Mouse (Mus musculus) MEL (cell line): ENCODE results near the gene Slc20a1. TPM values are rescaled to one million over a fixed set of nuclear protein-coding genes. Genes with fewer than 3 reads are reported as not detected.

Experiments used
- DNase-seq: peaks from one replicate; pipeline ENCODE4 v3.0.0; 2011; ENCODE audit warnings: low read depth, low spot score
- H3K27ac ChIP-seq: 2 replicates; pipeline ENCODE4 v1.5.1; 2012; ENCODE audit warnings: low read depth, mild to moderate bottlenecking, control low read depth, low read length, moderate library complexity; ENCODE audit not compliant: control insufficient read depth
- H3K27me3 ChIP-seq, 2 experiments: fragments of 150-350 bp in 1 of 2; sonication (generic) in 1 of 2; 2 replicates each; pipeline ENCODE4 v1.6.1; 2012; ENCODE audit warnings: low read length in 2 of 2, mild to moderate bottlenecking in 2 of 2, improper control_type of control experiment in 1 of 2, moderate library complexity in 1 of 2; ENCODE audit not compliant: insufficient read depth in 2 of 2, control insufficient read depth in 1 of 2
- H3K36me3 ChIP-seq, 2 experiments: 2 replicates each; pipeline ENCODE4 v1.6.1; 2012 to 2014; ENCODE audit warnings: low read length in 2 of 2, improper control_type of control experiment in 1 of 2, inconsistent platforms in 1 of 2, mild to moderate bottlenecking in 1 of 2; ENCODE audit not compliant: insufficient read depth in 2 of 2, control insufficient read depth in 1 of 2
- H3K4me1 ChIP-seq, 2 experiments: fragments of 150-350 bp in 1 of 2; sonication (generic) in 1 of 2; 2 replicates each; pipeline ENCODE4 v1.6.1; 2012; ENCODE audit warnings: low read length in 2 of 2, improper control_type of control experiment in 1 of 2, mild to moderate bottlenecking in 1 of 2; ENCODE audit not compliant: insufficient read depth in 2 of 2, control insufficient read depth in 1 of 2
- H3K4me3 ChIP-seq, 2 experiments: fragments of 150-350 bp in 1 of 2; sonication (generic) in 1 of 2; 2 replicates each; pipeline ENCODE4 v1.5.1; 2012; ENCODE audit warnings: low read depth in 2 of 2, low read length in 2 of 2, mild to moderate bottlenecking in 2 of 2, moderate library complexity in 2 of 2, control low read depth in 1 of 2, improper control_type of control experiment in 1 of 2; ENCODE audit not compliant: control insufficient read depth in 1 of 2, insufficient read depth in 1 of 2
- H3K79me2 ChIP-seq: 2 replicates; pipeline ENCODE4 v1.6.1; 2012; ENCODE audit warnings: mild to moderate bottlenecking, low read length, moderate library complexity; ENCODE audit not compliant: control insufficient read depth, poor library complexity, insufficient read depth
- H3K9ac ChIP-seq: 2 replicates; pipeline ENCODE4 v1.6.1; 2012; ENCODE audit warnings: low read depth, mild to moderate bottlenecking, control low read depth, low read length, moderate library complexity; ENCODE audit not compliant: control insufficient read depth, poor library complexity, severe bottlenecking
- H3K9me3 ChIP-seq: fragments of 150-350 bp; sonication (generic); replicated peaks from 2 replicates; pipeline ENCODE4 v1.6.1; 2012; ENCODE audit warnings: mild to moderate bottlenecking, low read length, improper control_type of control experiment, moderate library complexity; ENCODE audit not compliant: insufficient read depth
- CHD1 ChIP-seq: IDR thresholded peaks from 2 replicates; pipeline ENCODE4 v1.6.1; 2012; ENCODE audit warnings: low read depth, mild to moderate bottlenecking, inconsistent platforms, low read length, improper control_type of control experiment
- CTCF ChIP-seq, 3 experiments: IDR thresholded peaks in 2 of 3; conservative IDR thresholded peaks in 1 of 3; 2 replicates each; pipeline ENCODE4 v1.5.1; 2011 to 2012; ENCODE audit warnings: low read length in 3 of 3, low read depth in 2 of 3, mild to moderate bottlenecking in 2 of 3, improper control_type of control experiment in 1 of 3, inconsistent platforms in 1 of 3, mixed read lengths in 1 of 3, moderate library complexity in 1 of 3; ENCODE audit not compliant: control insufficient read depth in 1 of 3, insufficient read depth in 1 of 3, poor library complexity in 1 of 3, severe bottlenecking in 1 of 3
- E2F4 ChIP-seq: IDR thresholded peaks from 2 replicates; pipeline ENCODE4 v1.6.1; 2011; ENCODE audit warnings: low read depth, low read length, improper control_type of control experiment, borderline replicate concordance
- ETS1 ChIP-seq: IDR thresholded peaks from 2 replicates; pipeline ENCODE4 v1.6.1; 2012; ENCODE audit warnings: low read depth, mild to moderate bottlenecking, inconsistent platforms, low read length, improper control_type of control experiment, moderate library complexity
- GABPA ChIP-seq: IDR thresholded peaks from 2 replicates; pipeline ENCODE4 v1.6.1; 2012; ENCODE audit warnings: low read depth, mild to moderate bottlenecking, inconsistent platforms, low read length, improper control_type of control experiment, moderate library complexity
- MAFK ChIP-seq: IDR thresholded peaks from 2 replicates; pipeline ENCODE4 v1.6.1; 2011; ENCODE audit warnings: low read depth, mild to moderate bottlenecking, low read length, improper control_type of control experiment, borderline replicate concordance
- MAZ ChIP-seq: IDR thresholded peaks from 2 replicates; pipeline ENCODE4 v1.6.1; 2012; ENCODE audit warnings: low read depth, mild to moderate bottlenecking, inconsistent platforms, low read length, improper control_type of control experiment
- MXI1 ChIP-seq: IDR thresholded peaks from 2 replicates; pipeline ENCODE4 v1.6.1; 2011; ENCODE audit warnings: mild to moderate bottlenecking, low read depth, low read length, improper control_type of control experiment
- MYB ChIP-seq: IDR thresholded peaks from 2 replicates; pipeline ENCODE4 v1.6.1; 2011; ENCODE audit warnings: mild to moderate bottlenecking, low read depth, low read length, improper control_type of control experiment
- MYC ChIP-seq: IDR thresholded peaks from 2 replicates; pipeline ENCODE4 v1.6.1; 2011; ENCODE audit warnings: low read depth, mild to moderate bottlenecking, low read length, improper control_type of control experiment, moderate library complexity
- NRF1 ChIP-seq: IDR thresholded peaks from 2 replicates; pipeline ENCODE4 v1.6.1; 2014; ENCODE audit warnings: low read depth, mild to moderate bottlenecking, inconsistent platforms, low read length, improper control_type of control experiment, moderate library complexity; ENCODE audit not compliant: poor library complexity, insufficient read depth, severe bottlenecking
- POLR2A ChIP-seq, 2 experiments: IDR thresholded peaks; 2 replicates each; pipeline ENCODE4 v1.6.1; 2011 to 2012; ENCODE audit warnings: low read length in 2 of 2, mild to moderate bottlenecking in 2 of 2, control low read depth in 1 of 2, improper control_type of control experiment in 1 of 2, low read depth in 1 of 2, moderate library complexity in 1 of 2; ENCODE audit not compliant: control insufficient read depth in 1 of 2, insufficient read depth in 1 of 2, poor library complexity in 1 of 2
- POLR2AphosphoS2 ChIP-seq: IDR thresholded peaks from 2 replicates; pipeline ENCODE4 v1.6.1; 2011; ENCODE audit warnings: low read length, improper control_type of control experiment
- POLR2AphosphoS5 ChIP-seq: IDR thresholded peaks from 2 replicates; pipeline ENCODE4 v1.6.1; 2012; ENCODE audit warnings: low read depth, borderline replicate concordance, mild to moderate bottlenecking, inconsistent platforms, low read length, moderate library complexity, mixed read lengths
- SIN3A ChIP-seq: IDR thresholded peaks from 2 replicates; pipeline ENCODE4 v1.6.1; 2012; ENCODE audit warnings: low read length, improper control_type of control experiment, inconsistent platforms
- TAL1 ChIP-seq: IDR thresholded peaks from 2 replicates; pipeline ENCODE4 v1.6.1; 2012; ENCODE audit warnings: mild to moderate bottlenecking, inconsistent platforms, low read length, moderate library complexity, mixed read lengths
- TCF12 ChIP-seq: IDR thresholded peaks from 2 replicates; pipeline ENCODE4 v1.6.1; 2014; ENCODE audit warnings: low read depth, mild to moderate bottlenecking, inconsistent platforms, low read length, improper control_type of control experiment, moderate library complexity
- USF2 ChIP-seq, 2 experiments: IDR thresholded peaks; 2 replicates each; pipeline ENCODE4 v1.6.1; 2011 to 2012; ENCODE audit warnings: improper control_type of control experiment in 2 of 2, low read length in 2 of 2, borderline replicate concordance in 1 of 2, inconsistent platforms in 1 of 2, low read depth in 1 of 2, mild to moderate bottlenecking in 1 of 2; ENCODE audit not compliant: insufficient read depth in 1 of 2
- ZKSCAN1 ChIP-seq: IDR thresholded peaks from 2 replicates; pipeline ENCODE4 v1.6.1; 2012; ENCODE audit warnings: low read depth, mild to moderate bottlenecking, inconsistent platforms, low read length, improper control_type of control experiment, moderate library complexity
- ZMIZ1 ChIP-seq: IDR thresholded peaks from 2 replicates; pipeline ENCODE4 v1.6.1; 2012; ENCODE audit warnings: low read depth, mild to moderate bottlenecking, inconsistent platforms, low read length, improper control_type of control experiment, moderate library complexity
- ZNF384 ChIP-seq: IDR thresholded peaks from 2 replicates; pipeline ENCODE4 v1.6.1; 2012; ENCODE audit warnings: low read depth, mild to moderate bottlenecking, inconsistent platforms, low read length, improper control_type of control experiment
- polyA plus RNA-seq, 2 experiments: library from polyadenylated mRNA; stranded (reverse) in 1 of 2; unstranded in 1 of 2; fragments of >175 nt in 1 of 2; fragments of >200 nt in 1 of 2; gene quantifications; 2 replicates each; pipeline versions ENCODE4 v1.2.1 to v1.2.4; 2012; ENCODE audit warnings: low replicate concordance in 2 of 2, low read depth in 1 of 2; ENCODE audit not compliant: insufficient read length in 2 of 2, insufficient read depth in 1 of 2, missing spikeins in 1 of 2
- total RNA-seq: library from RNA; depleted of rRNA; stranded (reverse); fragments of 300-350 nt; gene quantifications from 2 replicates; pipeline ENCODE4 v1.2.3, GENCODE M21; 2012

Slc20a1 gene
- total and polyA plus RNA-seq, 3 experiments: 69.4 to 80.7 TPM; not detected in 1

DNA sequence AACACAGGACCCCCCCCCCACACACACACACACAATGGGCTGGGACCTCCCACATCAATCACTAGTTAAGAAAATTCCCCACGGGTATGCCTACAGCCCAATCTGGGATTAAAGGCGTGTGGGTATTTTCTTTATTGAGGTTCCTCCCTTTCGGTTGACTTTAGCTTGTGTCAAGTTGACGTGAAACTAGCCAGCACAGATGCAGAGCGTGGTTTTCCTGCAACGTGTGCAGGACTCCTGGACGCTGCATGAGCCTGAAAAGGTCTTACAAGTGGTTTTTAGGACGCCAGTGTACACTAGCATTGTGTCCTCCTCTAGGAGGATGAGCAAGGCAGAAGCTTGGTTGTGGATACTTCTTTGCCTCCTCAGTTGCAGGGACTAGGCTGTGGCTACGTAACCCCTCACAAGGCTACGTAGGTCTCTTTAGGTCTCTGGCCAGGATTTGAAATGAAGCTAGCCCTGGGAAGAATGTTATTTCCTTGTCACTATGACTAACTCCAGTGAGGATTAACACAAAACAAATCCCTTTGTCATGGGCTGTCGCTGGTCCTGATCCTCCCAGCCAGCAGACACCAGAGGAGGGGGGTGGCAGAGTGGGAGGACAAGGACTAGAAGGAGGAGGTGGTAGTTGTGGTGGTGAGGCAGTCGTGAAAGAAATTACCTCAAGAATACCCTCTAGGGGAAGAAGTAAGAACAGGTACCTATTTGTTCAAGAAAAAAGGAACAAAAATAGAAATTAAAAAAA is 21.7 kb upstream of the Slc20a1 start:
- Histone ChIP-seq H3K79me2 (no peaks in the 10 kb centered on the region), H3K9ac (no peak overlapping the region), H3K27ac (no peak overlapping the region), H3K4me3 (no peak overlapping the region), H3K4me1 (peaks cover 0 to 6% of the 10 kb centered on the region in 2 experiments; a peak in 1 of 4 replicates), H3K27me3 (no peaks in the 10 kb centered on the region), H3K9me3 (no peaks in the 10 kb centered on the region), H3K36me3 (no peaks in the 10 kb centered on the region; a peak in 1 of 4 replicates)
- TF ChIP-seq POLR2AphosphoS2 (no peak), SIN3A (no peak), TAL1 (no peak), ZKSCAN1 (no peak), ZNF384 (peak; percentile 49; the same call in 1 of the 2 replicates), MYB (no peak), POLR2A (IDR thresholded peaks at IDR 0.05; ENCODE audit: control insufficient read depth in 1 of 2, insufficient read depth in 1 of 2, low read depth in 1 of 2, low read length in 2 of 2, poor library complexity in 1 of 2) (no peak), MAZ (no peak), ZMIZ1 (no peak)
- no peak for DNase-seq

DNA sequence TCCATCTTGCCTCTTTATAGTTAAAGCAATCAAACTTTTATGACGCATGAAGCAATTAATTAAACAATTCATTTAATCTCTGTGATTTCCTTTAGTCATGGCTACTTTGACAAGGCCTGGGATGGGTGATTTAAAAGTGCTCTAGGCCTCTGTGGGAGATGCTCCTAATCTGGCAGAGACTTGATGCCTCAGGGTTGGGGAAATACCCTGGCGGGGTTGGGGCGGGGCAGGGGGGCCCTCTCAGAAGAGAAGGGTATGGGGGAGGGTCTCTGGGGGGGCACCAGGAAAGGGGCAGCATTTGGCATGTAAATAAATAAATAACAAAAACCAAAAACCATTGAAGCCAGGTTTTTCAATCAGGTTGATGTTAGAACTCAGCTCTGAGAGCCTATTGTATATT is 20.9 kb upstream of the Slc20a1 start:
- Histone ChIP-seq H3K79me2 (no peaks in the 10 kb centered on the region), H3K36me3 (peaks cover 0 to 3% of the 10 kb centered on the region in 2 experiments; a peak in 1 of 4 replicates), H3K27ac (no peak overlapping the region), H3K4me1 (peaks cover 2 to 12% of the 10 kb centered on the region in 2 experiments; a peak in 2 of 4 replicates), H3K4me3 (no peak overlapping the region), H3K9ac (no peak overlapping the region), H3K27me3 (no peaks in the 10 kb centered on the region), H3K9me3 (no peaks in the 10 kb centered on the region)
- TF ChIP-seq USF2 (IDR thresholded peaks at IDR 0.05; ENCODE audit: borderline replicate concordance in 1 of 2, insufficient read depth in 1 of 2, low read depth in 1 of 2, low read length in 2 of 2): no peak
- TF ChIP-seq ETS1: no peak
- no peak for TF ChIP-seq ZKSCAN1
- TF ChIP-seq MAFK: no peak
- DNase-seq: no peak

DNA sequence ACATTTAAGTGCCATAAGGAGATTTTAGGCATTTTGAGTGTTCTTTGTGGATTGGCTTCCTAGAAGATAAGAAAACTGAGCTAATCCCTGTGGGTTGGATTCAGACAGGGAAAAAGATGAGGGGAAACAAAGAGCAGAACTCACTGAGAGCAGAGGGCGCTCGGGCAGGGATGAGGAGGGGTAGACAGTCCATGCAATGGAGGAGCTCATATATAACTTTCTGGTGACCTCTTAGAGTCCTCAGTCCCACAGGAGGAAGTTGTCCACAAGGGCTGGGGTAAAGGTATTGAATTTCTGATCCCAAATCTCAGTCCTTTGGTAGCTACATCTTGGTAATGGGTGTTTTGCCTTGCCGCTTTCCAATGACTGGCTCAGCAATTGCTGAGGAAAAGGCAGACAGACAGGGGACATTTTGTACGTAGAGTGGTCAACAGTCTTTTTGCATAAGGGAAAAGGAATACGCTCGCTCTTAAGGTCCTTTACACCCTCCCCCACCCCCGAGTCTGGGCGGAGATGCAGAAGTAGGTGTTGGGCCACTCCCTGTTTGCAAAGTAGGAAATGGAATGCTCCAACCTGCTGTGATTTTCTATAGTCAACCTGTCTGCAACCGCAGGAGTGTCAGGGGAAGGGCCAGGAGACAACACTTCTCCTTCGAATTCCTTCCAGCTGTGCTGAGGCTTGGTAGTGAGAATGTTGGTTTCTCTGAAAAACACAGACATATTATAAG is 20.2 kb upstream of the Slc20a1 start:
- Histone ChIP-seq H3K27ac (no peak overlapping the region), H3K4me1 (peaks cover 2 to 15% of the 10 kb centered on the region in 2 experiments; a peak in 3 of 4 replicates), H3K4me3 (no peak overlapping the region), H3K36me3 (peaks cover 0 to 6% of the 10 kb centered on the region in 2 experiments; a peak in 1 of 4 replicates), H3K79me2 (no peaks in the 10 kb centered on the region), H3K9me3 (no peaks in the 10 kb centered on the region), H3K27me3 (no peaks in the 10 kb centered on the region), H3K9ac (no peak overlapping the region)
- no peak for DNase-seq
- TF ChIP-seq POLR2A (IDR thresholded peaks at IDR 0.05; ENCODE audit: control insufficient read depth in 1 of 2, insufficient read depth in 1 of 2, low read depth in 1 of 2, low read length in 2 of 2, poor library complexity in 1 of 2): no peak
- no peak for TF ChIP-seq MXI1
- TF ChIP-seq E2F4: no peak
- TF ChIP-seq GABPA: no peak
- no peak for TF ChIP-seq NRF1
- TF ChIP-seq POLR2AphosphoS5: no peak
- TF ChIP-seq CHD1: no peak
- TF ChIP-seq TCF12: no peak
- TF ChIP-seq CTCF (IDR thresholded peaks at IDR 0.05 in 2 of 3, conservative IDR thresholded peaks at IDR 0.05 in 1 of 3; ENCODE audit: control insufficient read depth in 1 of 3, insufficient read depth in 1 of 3, low read depth in 2 of 3, low read length in 3 of 3, poor library complexity in 1 of 3, severe bottlenecking in 1 of 3): no peak
- no peak for TF ChIP-seq MYC
